Mouse (Mus musculus): ENCODE data around the gene Sulf2.

- TF ChIP-seq CTCF (IDR thresholded peaks at IDR 0.05; ENCODE audit: control insufficient read depth, insufficient read depth, insufficient read length): no peak
- no peak for TF ChIP-seq USF1 (IDR thresholded peaks at IDR 0.05; ENCODE audit: low read depth)
Measured at GRCm38 (mm10) chr2:166190816-166191215, 35.4 kb upstream of the Sulf2 start.

Data from C2C12 (cell line).